8 mouse cellular contexts compared by ENCODE assay signal in the genomic region with DNA sequence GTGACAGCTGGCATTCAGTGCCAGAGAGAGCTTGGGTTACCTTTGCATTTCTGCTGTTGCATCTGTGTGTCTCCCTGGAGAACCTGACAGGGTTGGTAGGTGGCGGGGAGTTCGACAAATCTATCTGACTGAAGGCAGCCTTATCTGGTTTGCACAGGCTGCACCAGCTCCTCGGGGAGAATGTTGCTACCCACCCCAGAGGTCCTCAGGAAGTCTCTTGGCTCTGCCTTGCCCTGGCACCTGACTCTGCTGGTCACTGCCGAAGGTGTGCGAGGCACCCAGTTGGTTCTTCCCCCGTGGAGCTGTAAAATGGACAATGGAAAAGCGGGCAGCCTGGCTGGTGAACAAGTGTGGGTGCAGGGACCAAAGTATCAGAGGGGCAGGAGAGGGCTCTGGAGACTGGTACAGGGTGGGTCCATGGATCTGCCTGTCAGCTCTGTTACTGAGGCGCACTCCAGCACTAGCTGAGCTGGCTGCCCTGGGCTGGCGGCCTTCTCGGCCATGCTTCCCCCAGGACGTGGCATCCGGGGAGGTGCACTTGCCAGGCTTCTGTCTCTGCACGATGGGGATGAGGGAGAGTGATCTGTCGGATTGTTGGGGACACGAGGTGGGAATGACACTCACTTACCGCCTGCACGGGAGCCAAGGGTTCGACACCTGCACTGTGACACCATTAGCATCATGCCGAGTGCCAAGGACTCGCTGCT. TPM values are rescaled to one million over a fixed set of nuclear protein-coding genes. Genes with fewer than 3 reads are reported as not detected.
DNase-seq lines count a peak whose midpoint lies in the region; ATAC-seq and TF ChIP-seq lines count a peak whose summit lies in the region.

No protein-coding gene starts in this region.

- peak; percentile 63 for DNase-seq in c-Kit-positive CD71-positive TER-119-positive erythroid progenitor cells, embryonic 14.5 days (ENCODE audit: low spot score)
- no peak for DNase-seq in midbrain, embryonic 11.5 days (ENCODE audit: low spot score, missing footprints)
- DNase-seq in left cerebral cortex, adult 2 months (ENCODE audit: extremely low spot score in 1 of 2, low spot score in 2 of 2), result no peak
- no peak for DNase-seq in cerebellum, adult 11 months
- DNase-seq in layer of hippocampus, postnatal 36 days, result no peak

- 0 out of 2 replicates have a peak overlapping the region, but pooled peaks have one; percentile 40 for H3K27ac ChIP-seq in hindbrain, embryonic 12.5 days
- H3K27ac ChIP-seq in midbrain, embryonic 11.5 days (ENCODE audit: low read depth, low read length), result no peak overlapping the region
- H3K27ac ChIP-seq in left cerebral cortex, adult 2 months, result no peak overlapping the region

- TF ChIP-seq CTCF in E14TG2a.4 (conservative IDR thresholded peaks at IDR 0.05; ENCODE audit: low read length), result no peak
- TF ChIP-seq CTCF in left cerebral cortex, adult 2 months (IDR thresholded peaks at IDR 0.05), result no peak

- intact Hi-C loops in left cerebral cortex, adult 2 months (cut with DNase I), result loop anchor here (1.0 kb wide), 2 partner anchors 93 to 128 kb away; no protein-coding TSS in a partner anchor

- peaks cover 80% of the 10 kb centered on the region for H3K4me1 ChIP-seq in E14TG2a.4 (replicated peaks; ENCODE audit: low read depth, low read length)
- H3K4me1 ChIP-seq in hindbrain, embryonic 12.5 days, result peaks cover 64% of the 10 kb centered on the region
- H3K4me1 ChIP-seq in midbrain, embryonic 11.5 days (ENCODE audit: control insufficient read depth, insufficient read depth, low read length), result peaks cover 59% of the 10 kb centered on the region

- ATAC-seq in hindbrain, embryonic 12.5 days (ENCODE audit: low FRiP score), result peak; percentile 4; the same call in 1 of the 2 replicates
- ATAC-seq in midbrain, embryonic 11.5 days (ENCODE audit: low FRiP score), result no peak
- ATAC-seq in inflammation-experienced regulatory T-cells, adult 6 months, result no peak

- no peak overlapping the region; the same call in 1 of the 2 replicates for H3K4me2 ChIP-seq in hindbrain, embryonic 12.5 days (replicated peaks)
- H3K4me2 ChIP-seq in midbrain, embryonic 11.5 days, result no peak overlapping the region

- 51% methylated on average over 20 of the region's 20 CpGs for WGBS in hindbrain, embryonic 12.5 days
- WGBS in midbrain, embryonic 11.5 days, result 55% methylated on average over 20 of the region's 20 CpGs

- H3K9ac ChIP-seq in hindbrain, embryonic 12.5 days, result peak overlapping the region; percentile 2; the same call in 1 of the 2 replicates
- H3K9ac ChIP-seq in midbrain, embryonic 11.5 days (ENCODE audit: low read length), result peak overlapping the region; percentile 20; the same call in 1 of the 2 replicates

- no peaks in the 10 kb centered on the region for H3K9me3 ChIP-seq in E14TG2a.4 (ENCODE audit: low read length)
- H3K9me3 ChIP-seq in hindbrain, embryonic 12.5 days (replicated peaks), result no peaks in the 10 kb centered on the region
- H3K9me3 ChIP-seq in midbrain, embryonic 11.5 days (ENCODE audit: control insufficient read depth, low read length), result no peaks in the 10 kb centered on the region

- no peaks in the 10 kb centered on the region for H3K36me3 ChIP-seq in E14TG2a.4 (ENCODE audit: insufficient read depth, low read length)
- H3K36me3 ChIP-seq in hindbrain, embryonic 12.5 days, result no peaks in the 10 kb centered on the region
- no peaks in the 10 kb centered on the region for H3K36me3 ChIP-seq in midbrain, embryonic 11.5 days (ENCODE audit: control insufficient read depth, insufficient read depth, low read length)

- H3K27me3 ChIP-seq in E14TG2a.4 (ENCODE audit: insufficient read depth, low read length), result peaks cover 65% of the 10 kb centered on the region
- H3K27me3 ChIP-seq in hindbrain, embryonic 12.5 days, result peaks cover 38% of the 10 kb centered on the region
- H3K27me3 ChIP-seq in midbrain, embryonic 11.5 days (ENCODE audit: control insufficient read depth, insufficient read depth, low read length), result peaks cover 25% of the 10 kb centered on the region

- H3K4me3 ChIP-seq in E14TG2a.4 (replicated peaks; ENCODE audit: low read length), result peak overlapping the region; percentile 53
- H3K4me3 ChIP-seq in hindbrain, embryonic 12.5 days, result no peak overlapping the region
- no peak overlapping the region for H3K4me3 ChIP-seq in midbrain, embryonic 11.5 days (ENCODE audit: low read depth, low read length)
- H3K4me3 ChIP-seq in left cerebral cortex, adult 2 months, result no peak overlapping the region

RNA-seq across cellular contexts. Expression of a gene that starts 10.9 kb away (rescaled TPM):
- 5.6 TPM in 2 replicates for polyA plus RNA-seq in hindbrain, embryonic 12.5 days (2016; fragmentation: Nextera tagmentation; extraction: Ambion mirVana)
- polyA plus RNA-seq in midbrain, embryonic 11.5 days (2014; fragmentation: Nextera tagmentation; extraction: Ambion mirVana), result 2.2 and 3.0 TPM in 2 replicates
- polyA plus RNA-seq in inflammation-experienced regulatory T-cells, adult 6 months (2017; shearing (Covaris generic)), result 1 to 10 TPM in 2 of 3 experiments, under 1 TPM in 1; 0.99 to 3.1 (median 1.8) TPM
- total RNA-seq in left cerebral cortex, adult 2 months (2021), result 10 to 100 TPM; 13.3 to 15.7 TPM
- total RNA-seq in layer of hippocampus, postnatal 36 days (2021), result 10 to 100 TPM; 20.4 to 22.2 TPM

RNA-seq across cellular contexts. Expression of a gene that starts 27.7 kb away (rescaled TPM):
- 267 and 269 TPM in 2 replicates for polyA plus RNA-seq in hindbrain, embryonic 12.5 days (2016; fragmentation: Nextera tagmentation; extraction: Ambion mirVana)
- 410 and 416 TPM in 2 replicates for polyA plus RNA-seq in midbrain, embryonic 11.5 days (2014; fragmentation: Nextera tagmentation; extraction: Ambion mirVana)
- polyA plus RNA-seq in inflammation-experienced regulatory T-cells, adult 6 months (2017; shearing (Covaris generic)), result 100 to 1,000 TPM; 104 to 160 (median 120) TPM
- total RNA-seq in left cerebral cortex, adult 2 months (2021), result 100 to 1,000 TPM; 198 to 205 TPM
- 100 to 1,000 TPM; 216 to 229 TPM for total RNA-seq in layer of hippocampus, postnatal 36 days (2021)

RNA-seq across cellular contexts. Expression of a gene that starts 38.0 kb away (rescaled TPM):
- 5.5 and 6.6 TPM in 2 replicates for polyA plus RNA-seq in hindbrain, embryonic 12.5 days (2016; fragmentation: Nextera tagmentation; extraction: Ambion mirVana)
- 7.5 and 8.2 TPM in 2 replicates for polyA plus RNA-seq in midbrain, embryonic 11.5 days (2014; fragmentation: Nextera tagmentation; extraction: Ambion mirVana)
- under 1 TPM in 1 of 3 experiments, not detected in 2; 0.20 TPM for polyA plus RNA-seq in inflammation-experienced regulatory T-cells, adult 6 months (2017; shearing (Covaris generic))
- 10 to 100 TPM; 41.4 to 43.0 TPM for total RNA-seq in left cerebral cortex, adult 2 months (2021)
- total RNA-seq in layer of hippocampus, postnatal 36 days (2021), result 10 to 100 TPM; 18.4 to 18.6 TPM

RNA-seq across cellular contexts. Expression of a gene that starts 48.2 kb away (rescaled TPM):
- polyA plus RNA-seq in hindbrain, embryonic 12.5 days (2016; fragmentation: Nextera tagmentation; extraction: Ambion mirVana), result 6.3 and 6.5 TPM in 2 replicates
- 6.7 and 7.3 TPM in 2 replicates for polyA plus RNA-seq in midbrain, embryonic 11.5 days (2014; fragmentation: Nextera tagmentation; extraction: Ambion mirVana)
- polyA plus RNA-seq in inflammation-experienced regulatory T-cells, adult 6 months (2017; shearing (Covaris generic)), result 100 to 1,000 TPM; 253 to 288 (median 257) TPM
- 1 to 10 TPM; 3.6 to 4.8 TPM for total RNA-seq in left cerebral cortex, adult 2 months (2021)
- 1 to 10 TPM; 3.9 to 5.0 TPM for total RNA-seq in layer of hippocampus, postnatal 36 days (2021)
